Mouse (Mus musculus): Measurements from ENCODE around the gene Cep131. TPM values are rescaled to one million over a fixed set of nuclear protein-coding genes. Genes with fewer than 3 reads are reported as not detected.
A peak's percentile ranks its signal among the peaks of the same experiment; 100 is the strongest.

The Cep131 gene
- polyA plus RNA-seq, 1 experiment from 2014 or later = 28.8 TPM

- no peak; the same call in 1 of the 2 replicates for ATAC-seq (ENCODE audit: borderline replicate concordance, extremely low read depth, low FRiP score, low TSS enrichment)
- 26% methylated on average over 10 of the region's 10 CpGs for WGBS
- Histone ChIP-seq H3K36me3 (peaks cover 17% of the 10 kb centered on the region), H3K4me2 (no peak overlapping the region), H3K9me3 (no peaks in the 10 kb centered on the region), H3K4me3 (no peak overlapping the region), H3K27me3 (no peaks in the 10 kb centered on the region), H3K4me1 (no peaks in the 10 kb centered on the region), H3K9ac (no peak overlapping the region), H3K27ac (no peak overlapping the region)
These were observed 21.3 kb downstream of the Cep131 start for GRCm38 (mm10) chr11:120065291-120065690.

DNA sequence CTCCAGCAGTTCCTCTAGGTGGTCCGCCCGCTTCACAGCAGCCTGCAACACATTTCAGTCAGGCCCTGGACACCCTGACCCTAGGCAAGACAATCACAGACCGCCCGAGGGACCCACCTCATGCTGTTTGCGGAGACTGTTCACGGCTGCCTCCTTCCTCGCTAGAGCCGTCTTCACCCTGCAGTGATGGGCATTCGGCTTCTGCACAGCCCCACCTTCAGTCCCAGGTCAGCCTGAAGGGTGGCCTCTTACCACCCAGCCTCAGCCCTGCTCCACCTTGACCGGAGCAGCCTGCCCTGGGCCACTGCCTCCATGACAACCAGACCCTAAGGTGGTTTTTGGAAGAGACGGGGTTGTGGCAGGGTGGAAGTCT lies 22.0 kb downstream of the Cep131 start:
- WGBS = 88% methylated on average over 11 of the region's 11 CpGs
- no peak for ATAC-seq (ENCODE audit: borderline replicate concordance, extremely low read depth, low FRiP score, low TSS enrichment)
- Histone ChIP-seq H3K27me3 (no peaks in the 10 kb centered on the region), H3K4me3 (no peak overlapping the region), H3K4me1 (no peaks in the 10 kb centered on the region), H3K36me3 (peaks cover 14% of the 10 kb centered on the region), H3K9me3 (no peaks in the 10 kb centered on the region), H3K9ac (no peak overlapping the region), H3K4me2 (no peak overlapping the region), H3K27ac (no peak overlapping the region)

DNA sequence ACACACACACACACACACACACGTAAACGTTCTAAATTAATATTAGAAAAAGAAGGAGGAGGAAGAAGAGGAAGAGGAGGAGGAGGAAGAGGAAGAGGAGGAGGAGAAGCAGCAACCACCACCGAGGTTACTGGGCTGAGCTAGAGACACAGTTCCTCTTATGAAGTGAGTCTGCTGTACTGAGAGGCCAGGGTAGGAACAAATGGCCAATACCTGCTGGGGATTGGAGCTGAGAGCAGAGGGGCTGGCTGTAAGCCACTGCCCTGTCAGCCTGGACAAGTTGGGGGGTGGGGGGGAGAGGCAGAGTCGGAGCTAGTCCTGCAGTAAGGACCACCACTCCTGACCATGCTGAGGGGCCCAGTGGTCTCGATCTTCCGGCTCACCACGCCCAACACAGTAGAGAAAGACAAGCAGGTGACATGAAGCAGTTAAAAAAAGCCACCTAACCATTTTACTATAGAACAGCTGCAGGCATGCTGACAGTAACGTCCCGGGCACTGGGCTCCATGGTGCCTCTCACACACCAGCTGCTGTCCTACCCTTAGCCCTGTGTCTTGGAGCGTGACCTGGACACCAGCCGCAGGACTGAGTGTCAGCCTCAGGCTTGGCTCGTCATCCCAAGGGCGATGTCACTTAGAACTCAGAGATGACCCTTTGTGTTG lies 22.5 kb downstream of the Cep131 start:
- Histone ChIP-seq H3K9ac (no peak overlapping the region), H3K27me3 (no peaks in the 10 kb centered on the region), H3K9me3 (no peaks in the 10 kb centered on the region), H3K4me2 (no peak overlapping the region), H3K4me3 (no peak overlapping the region), H3K36me3 (peaks cover 14% of the 10 kb centered on the region), H3K27ac (no peak overlapping the region), H3K4me1 (no peaks in the 10 kb centered on the region)
- no peak for ATAC-seq (ENCODE audit: borderline replicate concordance, extremely low read depth, low FRiP score, low TSS enrichment)
- WGBS = 81% methylated on average over 13 of the region's 13 CpGs

DNA sequence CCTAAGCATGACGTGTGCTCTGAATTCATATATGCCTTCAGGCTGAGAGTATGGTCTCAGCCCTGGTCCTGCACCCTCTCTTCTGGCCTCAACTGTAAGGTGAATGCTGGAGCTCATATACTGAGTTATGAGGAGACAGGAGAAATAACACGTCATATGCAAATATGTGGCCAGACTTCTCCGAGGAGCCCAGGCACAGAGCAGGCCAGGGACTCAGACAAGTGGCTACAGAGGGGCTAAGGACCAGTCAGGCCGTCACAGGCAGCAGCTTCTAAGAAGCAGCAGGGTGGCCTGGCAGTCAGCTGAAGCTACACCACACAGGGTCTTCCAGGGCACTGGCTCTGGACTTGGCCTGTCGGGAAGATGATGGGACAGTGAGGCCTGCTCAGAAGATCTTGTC lies 23.3 kb downstream of the Cep131 start:
- H3K9me3 ChIP-seq = no peaks in the 10 kb centered on the region
- no peak overlapping the region for H3K27ac ChIP-seq
- no peaks in the 10 kb centered on the region for H3K27me3 ChIP-seq
- H3K36me3 ChIP-seq = peaks cover 14% of the 10 kb centered on the region
- no peak overlapping the region for H3K4me3 ChIP-seq
- 70% methylated on average over 5 of the region's 5 CpGs for WGBS
- H3K9ac ChIP-seq = no peak overlapping the region
- H3K4me2 ChIP-seq = no peak overlapping the region
- no peak for ATAC-seq (ENCODE audit: borderline replicate concordance, extremely low read depth, low FRiP score, low TSS enrichment)
- H3K4me1 ChIP-seq = no peaks in the 10 kb centered on the region

- WGBS = 72% methylated on average over 8 of the region's 8 CpGs
- no peak overlapping the region for H3K27ac ChIP-seq
- H3K9me3 ChIP-seq = no peaks in the 10 kb centered on the region
- no peak for ATAC-seq (ENCODE audit: borderline replicate concordance, extremely low read depth, low FRiP score, low TSS enrichment)
- no peak overlapping the region for H3K4me2 ChIP-seq
- no peak overlapping the region for H3K9ac ChIP-seq
- H3K4me3 ChIP-seq = no peak overlapping the region
- no peaks in the 10 kb centered on the region for H3K4me1 ChIP-seq
- H3K27me3 ChIP-seq = no peaks in the 10 kb centered on the region
- H3K36me3 ChIP-seq = peaks cover 3% of the 10 kb centered on the region; the same call in 1 of the 2 replicates
These were observed 26.0 kb downstream of the Cep131 start for GRCm38 (mm10) chr11:120060634-120061033.

DNA sequence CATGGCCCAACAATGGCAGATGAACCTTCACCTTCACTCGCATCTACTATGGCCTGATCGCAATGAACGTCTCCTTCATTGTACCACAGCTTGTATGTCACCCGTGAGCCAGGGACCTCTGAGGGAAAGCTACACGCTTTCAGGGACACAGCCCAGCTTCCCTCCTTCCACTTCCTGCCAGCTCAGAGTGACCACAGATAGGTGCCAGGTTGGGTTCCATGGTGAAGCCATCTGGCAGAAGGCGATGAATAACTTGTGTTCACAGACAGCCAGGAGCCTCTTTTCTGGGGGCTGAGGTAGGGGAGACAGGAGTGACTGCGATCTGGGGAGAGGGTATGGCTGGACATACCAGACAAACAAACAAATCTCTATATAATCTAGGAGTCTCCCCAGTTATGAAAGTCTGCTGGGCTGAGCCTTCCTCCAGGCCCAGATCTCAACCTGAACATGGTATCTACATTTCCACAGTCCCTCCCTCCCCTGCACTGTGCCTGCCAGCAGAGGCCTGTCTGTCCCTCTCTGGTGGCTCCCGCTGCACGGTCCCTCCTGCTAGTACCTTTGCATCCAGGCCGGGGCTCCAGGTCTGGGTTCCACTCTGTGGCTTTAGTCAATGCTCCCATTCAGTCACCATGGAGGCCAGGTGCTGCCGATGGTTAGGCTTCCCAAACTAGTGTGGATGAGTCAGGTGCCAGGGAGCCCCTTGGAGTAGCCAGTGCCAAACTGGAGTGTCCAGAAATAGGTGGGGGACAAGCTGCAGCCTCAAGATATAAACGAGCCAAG lies 30.5 kb downstream of the Cep131 start:
- Histone ChIP-seq H3K9me3 (no peaks in the 10 kb centered on the region), H3K36me3 (no peaks in the 10 kb centered on the region), H3K4me2 (no peak overlapping the region), H3K4me1 (0 out of 2 replicates have a peak, but pooled peaks cover 9% of the 10 kb centered on the region), H3K9ac (no peak overlapping the region), H3K27ac (no peak overlapping the region), H3K4me3 (no peak overlapping the region), H3K27me3 (no peaks in the 10 kb centered on the region)
- no peak for ATAC-seq (ENCODE audit: borderline replicate concordance, extremely low read depth, low FRiP score, low TSS enrichment)
- 74% methylated on average over 12 of the region's 12 CpGs for WGBS

DNA sequence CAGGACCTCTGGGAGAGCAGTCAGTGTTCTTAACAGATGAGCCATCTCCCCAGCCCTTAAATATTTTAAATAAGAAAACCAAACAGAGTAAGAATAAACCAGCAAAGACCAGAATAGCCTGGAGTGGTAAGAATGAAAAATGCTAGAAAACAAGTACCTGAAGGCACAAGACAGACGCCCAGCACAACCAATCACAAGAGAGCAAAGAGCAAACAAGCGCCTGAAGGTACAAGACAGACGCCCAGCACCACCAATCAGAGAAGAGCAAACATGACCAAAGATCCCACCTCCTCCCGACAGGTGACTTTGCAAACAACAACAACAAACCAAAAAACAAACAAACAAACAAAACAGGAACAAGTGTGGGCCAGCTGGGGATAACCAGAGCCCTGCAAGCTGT lies 32.8 kb downstream of the Cep131 start:
- Histone ChIP-seq H3K4me2 (no peak overlapping the region), H3K27ac (no peak overlapping the region), H3K9ac (no peak overlapping the region), H3K4me3 (no peak overlapping the region), H3K4me1 (0 out of 2 replicates have a peak, but pooled peaks cover 11% of the 10 kb centered on the region), H3K9me3 (no peaks in the 10 kb centered on the region), H3K36me3 (no peaks in the 10 kb centered on the region), H3K27me3 (peaks cover 4% of the 10 kb centered on the region; the same call in 1 of the 2 replicates)
- 70% methylated on average over 4 of the region's 4 CpGs for WGBS
- no peak for ATAC-seq (ENCODE audit: borderline replicate concordance, extremely low read depth, low FRiP score, low TSS enrichment)

GRCm38 (mm10) chr11:120052274-120052673 lies 34.4 kb downstream of the Cep131 start:
- Histone ChIP-seq H3K4me1 (peaks cover 23% of the 10 kb centered on the region), H3K27me3 (peaks cover 20% of the 10 kb centered on the region), H3K4me3 (no peak overlapping the region), H3K27ac (no peak overlapping the region), H3K36me3 (no peaks in the 10 kb centered on the region), H3K9ac (no peak overlapping the region), H3K9me3 (no peaks in the 10 kb centered on the region), H3K4me2 (no peak overlapping the region)
- WGBS = 52% methylated on average over 9 of the region's 9 CpGs
- no peak for ATAC-seq (ENCODE audit: borderline replicate concordance, extremely low read depth, low FRiP score, low TSS enrichment)

GRCm38 (mm10) chr11:120051124-120051811 lies 35.4 kb downstream of the Cep131 start:
- Histone ChIP-seq H3K27ac (no peak overlapping the region), H3K4me2 (no peak overlapping the region), H3K36me3 (no peaks in the 10 kb centered on the region), H3K27me3 (peaks cover 29% of the 10 kb centered on the region), H3K9ac (no peak overlapping the region), H3K4me1 (peaks cover 32% of the 10 kb centered on the region), H3K4me3 (no peak overlapping the region), H3K9me3 (no peaks in the 10 kb centered on the region)
- ATAC-seq (ENCODE audit: borderline replicate concordance, extremely low read depth, low FRiP score, low TSS enrichment) = no peak
- WGBS = 50% methylated on average over 14 of the region's 14 CpGs

DNA sequence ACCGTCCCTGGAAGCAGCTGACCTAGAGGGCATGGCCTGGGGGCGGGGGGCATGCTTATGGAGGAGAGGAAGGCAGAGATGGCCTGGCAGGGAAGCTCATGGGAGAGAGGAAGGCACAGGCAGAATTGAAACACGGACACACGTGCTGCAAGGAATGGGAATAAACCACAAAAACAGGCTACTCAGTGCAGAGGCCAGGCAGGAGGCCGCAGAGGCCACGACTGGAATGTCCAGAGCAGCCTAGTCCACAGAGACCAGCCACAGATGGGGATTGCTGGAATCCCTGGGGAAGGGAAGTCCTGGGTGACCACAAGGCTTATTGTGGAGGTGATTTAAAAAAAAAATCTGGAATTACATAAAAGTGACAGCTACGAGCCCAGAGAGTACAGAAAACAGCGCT lies 37.6 kb downstream of the Cep131 start:
- ATAC-seq (ENCODE audit: borderline replicate concordance, extremely low read depth, low FRiP score, low TSS enrichment) = no peak

GRCm38 (mm10) chr11:120048252-120048556 lies 38.4 kb downstream of the Cep131 start:
- Histone ChIP-seq H3K36me3 (no peaks in the 10 kb centered on the region), H3K9me3 (no peaks in the 10 kb centered on the region), H3K4me3 (peak overlapping the region; percentile 12; the same call in 1 of the 2 replicates), H3K27ac (no peak overlapping the region), H3K27me3 (peaks cover 37% of the 10 kb centered on the region), H3K4me2 (peak overlapping the region; percentile 91), H3K4me1 (peaks cover 37% of the 10 kb centered on the region), H3K9ac (no peak overlapping the region)
- no peak for ATAC-seq (ENCODE audit: borderline replicate concordance, extremely low read depth, low FRiP score, low TSS enrichment)
- 5% methylated on average over 23 of the region's 23 CpGs for WGBS

More for the DNA sequence above, 37.6 kb downstream of the Cep131 start:
- peaks cover 37% of the 10 kb centered on the region for H3K27me3 ChIP-seq
- H3K4me3 ChIP-seq = no peak overlapping the region
- H3K4me1 ChIP-seq = peaks cover 37% of the 10 kb centered on the region
- WGBS = 75% methylated on average over 8 of the region's 8 CpGs
- no peak overlapping the region for H3K27ac ChIP-seq
- no peaks in the 10 kb centered on the region for H3K36me3 ChIP-seq
- H3K9me3 ChIP-seq = no peaks in the 10 kb centered on the region
- H3K9ac ChIP-seq = no peak overlapping the region
- H3K4me2 ChIP-seq = no peak overlapping the region

Measured in lung, embryonic 15.5 days (tissue).